Mouse (Mus musculus): ENCODE data around the gene Dbf4. TPM values are rescaled to one million over a fixed set of nuclear protein-coding genes. Genes with fewer than 3 reads are reported as not detected.

Gene Dbf4
- polyA plus RNA-seq (2012; ENCODE audit: insufficient read depth, insufficient read length, missing spikeins) = 1.3 and 1.4 TPM in 2 replicates

GRCm38 (mm10) chr5:8422157-8422931, at the start of gene Dbf4, which contains the start of gene Slc25a40:
Gene Dbf4, minus strand, starts transcription at chr5:8422716.
Gene Slc25a40, plus strand, starts transcription at chr5:8422850.
- H3K4me1 ChIP-seq (ENCODE audit: control insufficient read depth, insufficient read depth, insufficient read length, low read length) = no peaks in the 10 kb centered on the region
- H3K4me3 ChIP-seq (ENCODE audit: insufficient read depth, low read depth, low read length) = peak within 1 kb of the TSS; percentile 93
- peak within 1 kb of the TSS; percentile 31; the same call in 1 of the 2 replicates for H3K27ac ChIP-seq (replicated peaks; ENCODE audit: low read depth, low read length)

DNA sequence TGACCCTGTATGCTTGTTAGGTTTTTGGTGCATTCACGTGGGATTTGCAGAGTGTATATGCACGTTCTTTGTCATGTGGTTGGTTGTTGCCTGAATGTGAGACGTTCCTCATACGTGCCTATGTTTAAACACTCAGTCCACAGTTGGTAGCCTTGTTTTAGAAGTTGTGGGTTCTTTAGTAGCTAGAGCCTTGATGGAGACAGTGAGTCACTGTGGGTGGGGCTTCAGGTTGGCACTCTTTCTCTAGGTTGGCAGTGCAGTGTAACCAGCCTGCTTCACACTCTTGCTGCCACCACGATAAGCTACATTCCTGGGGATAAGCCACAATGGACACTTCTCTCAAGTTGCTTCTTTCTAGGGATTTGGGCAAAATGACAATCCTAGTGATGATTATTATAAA, 34.0 kb upstream of the Dbf4 start:
- Histone ChIP-seq H3K4me3 (ENCODE audit: insufficient read depth, low read depth, low read length) (no peak overlapping the region), H3K4me1 (ENCODE audit: control insufficient read depth, insufficient read depth, insufficient read length, low read length) (no peaks in the 10 kb centered on the region), H3K27ac (replicated peaks; ENCODE audit: low read depth, low read length) (no peak overlapping the region)

- no peak overlapping the region for H3K4me3 ChIP-seq (ENCODE audit: insufficient read depth, low read depth, low read length)
- H3K27ac ChIP-seq (replicated peaks; ENCODE audit: low read depth, low read length) = no peak overlapping the region
- no peaks in the 10 kb centered on the region for H3K4me1 ChIP-seq (ENCODE audit: control insufficient read depth, insufficient read depth, insufficient read length, low read length)
Observed at GRCm38 (mm10) chr5:8455565-8455964, 33.0 kb upstream of the Dbf4 start.

GRCm38 (mm10) chr5:8439095-8439494, 16.6 kb upstream of the Dbf4 start:
- H3K4me3 ChIP-seq (ENCODE audit: insufficient read depth, low read depth, low read length) = no peak overlapping the region
- no peaks in the 10 kb centered on the region for H3K4me1 ChIP-seq (ENCODE audit: control insufficient read depth, insufficient read depth, insufficient read length, low read length)
- no peak overlapping the region for H3K27ac ChIP-seq (replicated peaks; ENCODE audit: low read depth, low read length)

DNA sequence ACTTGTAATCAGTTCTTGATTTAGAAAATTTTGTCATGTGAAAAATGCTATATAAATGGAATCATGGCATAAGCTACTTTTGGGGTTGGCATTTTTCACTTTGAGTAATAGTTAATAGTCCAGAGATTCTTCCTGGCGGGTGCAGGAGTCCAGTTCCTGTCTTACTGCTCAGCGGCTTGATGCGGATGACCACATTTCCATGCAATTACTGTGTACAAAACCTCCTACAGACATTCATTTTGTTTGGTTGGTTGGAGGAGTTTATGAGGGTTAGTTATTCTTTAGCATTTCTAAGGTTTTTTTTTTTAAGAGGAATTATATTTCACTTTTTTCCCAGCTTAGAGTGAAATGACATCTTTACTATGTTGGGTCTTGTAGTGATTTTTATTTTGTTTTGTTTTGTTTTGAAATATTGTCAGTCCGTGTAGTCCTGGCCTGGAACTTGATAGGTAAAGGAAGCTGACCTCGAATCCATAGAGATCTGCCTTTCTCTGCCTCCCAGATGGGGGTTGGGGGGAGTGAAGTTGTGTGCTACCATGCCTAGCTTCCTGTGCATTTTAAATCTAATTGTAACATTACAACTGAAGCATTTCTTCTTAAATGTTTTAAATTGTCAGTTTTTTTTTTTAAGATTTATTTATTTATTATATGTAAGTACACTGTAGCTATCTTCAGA, 15.1 kb upstream of the Dbf4 start:
- Histone ChIP-seq H3K27ac (replicated peaks; ENCODE audit: low read depth, low read length) (no peak overlapping the region), H3K4me3 (ENCODE audit: insufficient read depth, low read depth, low read length) (no peak overlapping the region), H3K4me1 (ENCODE audit: control insufficient read depth, insufficient read depth, insufficient read length, low read length) (no peaks in the 10 kb centered on the region)

GRCm38 (mm10) chr5:8425899-8426298, 3.4 kb upstream of the Dbf4 start:
- H3K4me3 ChIP-seq (ENCODE audit: insufficient read depth, low read depth, low read length) = no peak overlapping the region
- H3K4me1 ChIP-seq (ENCODE audit: control insufficient read depth, insufficient read depth, insufficient read length, low read length) = no peaks in the 10 kb centered on the region
- no peak overlapping the region for H3K27ac ChIP-seq (replicated peaks; ENCODE audit: low read depth, low read length)

DNA sequence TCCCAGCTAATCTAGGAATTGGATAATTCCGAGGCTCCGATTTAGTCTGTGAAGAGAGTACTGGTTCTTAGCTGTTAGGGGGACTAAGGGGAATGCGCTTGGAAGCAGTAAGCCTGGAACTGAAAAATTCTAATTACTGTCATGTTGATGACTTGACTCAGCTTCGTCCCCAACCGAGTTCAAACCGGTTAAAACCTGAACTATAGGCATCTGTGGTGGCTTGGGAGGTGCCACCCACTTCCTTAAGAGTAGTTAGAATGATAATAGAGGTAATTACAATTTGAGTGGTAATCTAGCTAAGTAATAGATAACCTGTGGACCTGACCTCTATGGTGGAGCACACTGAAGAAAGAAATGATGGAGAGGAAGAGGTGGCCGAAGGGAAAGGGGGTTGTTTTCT, 1.6 kb upstream of the Dbf4 start:
- Histone ChIP-seq H3K4me1 (ENCODE audit: control insufficient read depth, insufficient read depth, insufficient read length, low read length) (no peaks in the 10 kb centered on the region), H3K27ac (replicated peaks; ENCODE audit: low read depth, low read length) (no peak overlapping the region), H3K4me3 (ENCODE audit: insufficient read depth, low read depth, low read length) (peak overlapping the region; percentile 19; the same call in 1 of the 2 replicates)

DNA sequence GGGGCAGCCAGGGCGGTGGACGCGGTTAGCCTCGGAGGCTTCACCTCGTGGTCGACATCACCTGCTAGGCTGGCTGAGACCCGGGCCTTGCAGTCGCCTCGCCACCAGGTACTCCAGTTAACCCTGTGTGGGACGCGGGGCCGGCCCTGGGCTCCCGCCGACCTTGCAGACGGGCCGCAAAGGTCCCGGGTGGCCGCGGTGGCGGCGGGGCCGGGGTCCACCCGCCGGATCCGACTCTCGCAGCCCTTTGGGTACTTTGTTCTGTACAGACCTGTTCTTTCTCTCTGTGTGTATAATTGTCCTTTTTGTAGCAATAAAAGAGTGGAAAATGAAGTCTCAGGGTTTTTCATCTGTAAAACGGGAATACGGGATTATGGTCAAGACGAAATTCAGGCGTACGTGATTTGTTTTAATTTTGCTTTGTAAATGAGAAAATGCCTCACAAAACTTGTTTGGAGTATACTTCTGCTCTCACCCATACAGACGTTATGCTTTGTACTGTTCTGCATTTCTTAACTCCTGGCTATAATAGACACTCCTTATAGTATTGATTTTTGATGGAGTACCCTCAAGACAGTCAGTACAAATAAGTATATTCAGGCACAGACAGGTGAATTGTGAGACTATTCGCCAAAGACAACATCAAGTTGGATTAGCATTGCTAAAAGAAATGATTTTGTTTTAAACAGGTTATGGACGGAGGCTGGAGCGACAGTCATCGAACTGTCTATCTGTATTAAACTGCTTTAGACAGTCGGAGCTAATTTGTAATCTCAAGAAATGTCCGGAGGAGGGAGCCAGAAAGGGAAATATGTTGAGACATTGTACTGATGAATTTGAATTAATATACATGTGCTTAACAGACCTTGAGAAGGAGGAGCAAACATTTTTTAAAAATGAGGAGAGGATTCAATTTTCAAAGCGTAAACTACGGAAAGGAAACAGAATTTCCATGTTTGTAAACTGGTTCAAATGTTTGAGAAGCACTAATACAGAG, 714 bp upstream of the Dbf4 start:
- Histone ChIP-seq H3K27ac (replicated peaks; ENCODE audit: low read depth, low read length) (no peak overlapping the region), H3K4me3 (ENCODE audit: insufficient read depth, low read depth, low read length) (peak overlapping the region; percentile 93), H3K4me1 (ENCODE audit: control insufficient read depth, insufficient read depth, insufficient read length, low read length) (no peaks in the 10 kb centered on the region)

GRCm38 (mm10) chr5:8421424-8421823, 1.1 kb downstream of the Dbf4 start:
- H3K27ac ChIP-seq (replicated peaks; ENCODE audit: low read depth, low read length) = no peak overlapping the region
- no peaks in the 10 kb centered on the region for H3K4me1 ChIP-seq (ENCODE audit: control insufficient read depth, insufficient read depth, insufficient read length, low read length)
- no peak overlapping the region for H3K4me3 ChIP-seq (ENCODE audit: insufficient read depth, low read depth, low read length)

GRCm38 (mm10) chr5:8417443-8417842, 5.1 kb downstream of the Dbf4 start:
- Histone ChIP-seq H3K4me1 (ENCODE audit: control insufficient read depth, insufficient read depth, insufficient read length, low read length) (no peaks in the 10 kb centered on the region), H3K27ac (replicated peaks; ENCODE audit: low read depth, low read length) (no peak overlapping the region), H3K4me3 (ENCODE audit: insufficient read depth, low read depth, low read length) (no peak overlapping the region)

DNA sequence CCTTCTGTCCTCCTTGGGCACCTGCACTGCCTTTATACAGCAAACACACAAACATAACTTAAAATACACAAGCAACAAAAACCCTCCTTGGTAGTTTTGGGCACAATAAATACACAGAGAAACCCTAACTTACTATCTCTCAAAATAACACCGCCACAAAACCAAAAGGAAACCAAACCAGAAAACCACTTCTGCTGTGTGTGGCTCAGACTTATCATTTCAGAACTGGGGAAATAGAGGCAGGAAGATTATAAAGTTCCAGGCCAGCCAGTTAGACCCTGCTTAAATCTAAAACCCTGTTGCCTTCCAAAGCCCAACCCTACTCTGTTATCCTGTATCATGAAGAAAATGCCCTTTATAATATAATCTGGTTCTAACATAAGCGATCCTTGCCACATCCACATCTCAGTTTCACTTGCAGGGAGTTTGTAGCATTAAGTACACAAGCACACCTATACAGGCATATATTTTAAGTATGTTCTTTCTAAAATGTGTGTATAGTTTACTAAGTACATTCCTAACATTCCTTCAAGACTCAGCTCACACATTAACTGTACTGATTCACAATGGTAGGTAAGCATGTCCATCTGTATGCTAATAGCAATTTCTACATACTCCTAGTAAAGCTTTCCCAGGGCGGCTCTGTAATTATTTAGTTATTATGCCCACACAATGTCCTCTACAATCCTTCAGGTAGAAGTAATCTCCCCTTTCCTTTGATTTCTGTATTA, 5.7 kb downstream of the Dbf4 start:
- Histone ChIP-seq H3K27ac (replicated peaks; ENCODE audit: low read depth, low read length) (no peak overlapping the region), H3K4me1 (ENCODE audit: control insufficient read depth, insufficient read depth, insufficient read length, low read length) (no peaks in the 10 kb centered on the region), H3K4me3 (ENCODE audit: insufficient read depth, low read depth, low read length) (no peak overlapping the region)

DNA sequence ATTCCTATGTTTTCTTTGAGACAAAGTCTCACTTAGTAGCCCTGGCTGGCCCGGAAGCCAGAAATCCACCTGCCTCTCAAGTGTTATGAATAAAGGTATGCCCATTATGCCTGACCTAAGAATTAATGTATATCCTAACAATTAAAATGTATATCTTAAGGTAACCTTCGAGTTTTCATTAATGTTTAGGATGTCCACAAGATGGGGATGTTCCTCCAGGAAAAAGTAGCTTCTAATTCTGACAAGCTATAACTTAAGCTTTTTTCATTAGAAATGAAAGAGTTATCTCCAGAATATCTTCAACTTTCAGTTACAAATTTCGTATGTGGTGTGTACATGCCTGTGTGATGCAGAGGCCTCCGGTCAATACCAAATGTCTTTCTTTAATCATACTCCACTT, 13.8 kb downstream of the Dbf4 start:
- no peak overlapping the region for H3K4me3 ChIP-seq (ENCODE audit: insufficient read depth, low read depth, low read length)
- H3K4me1 ChIP-seq (ENCODE audit: control insufficient read depth, insufficient read depth, insufficient read length, low read length) = no peaks in the 10 kb centered on the region
- no peak overlapping the region for H3K27ac ChIP-seq (replicated peaks; ENCODE audit: low read depth, low read length)

DNA sequence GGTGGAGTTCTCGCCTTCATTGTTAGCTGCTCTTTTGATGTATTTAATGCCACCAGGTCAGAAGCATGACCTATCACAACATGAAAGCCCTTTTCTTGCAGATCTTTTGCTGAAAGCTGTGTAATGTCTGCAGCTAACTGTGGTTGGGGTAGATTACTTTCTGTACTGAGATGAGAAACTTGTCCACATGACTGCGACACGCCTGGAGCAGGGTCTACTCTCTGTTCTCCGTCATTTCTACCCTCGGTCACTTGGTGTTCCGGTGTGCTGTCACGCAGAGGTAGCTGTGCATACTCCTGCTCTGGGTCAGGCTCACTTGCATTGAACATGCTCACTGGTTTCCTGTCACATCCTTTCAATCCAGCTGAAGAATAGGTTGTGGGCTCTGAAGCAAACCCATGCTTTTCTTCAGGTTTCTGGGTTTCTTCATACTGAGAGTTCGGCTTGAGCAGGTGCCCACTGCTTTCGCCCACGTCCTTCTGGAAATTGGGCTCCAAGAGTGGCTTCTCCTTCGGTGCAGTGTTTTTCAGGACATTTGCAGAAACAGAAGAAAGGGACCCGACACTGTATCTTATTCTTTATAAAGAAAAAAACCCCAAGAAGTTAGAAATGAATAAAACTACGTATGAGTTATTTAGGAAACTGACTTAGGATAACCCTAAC, 24.8 kb downstream of the Dbf4 start:
- no peak overlapping the region for H3K4me3 ChIP-seq (ENCODE audit: insufficient read depth, low read depth, low read length)
- H3K27ac ChIP-seq (replicated peaks; ENCODE audit: low read depth, low read length) = no peak overlapping the region
- H3K4me1 ChIP-seq (ENCODE audit: control insufficient read depth, insufficient read depth, insufficient read length, low read length) = no peaks in the 10 kb centered on the region
